Mouse (Mus musculus) neural tube, embryonic 12.5 days (tissue): Measurements from ENCODE around the gene Sel1l3. TPM values are rescaled to one million over a fixed set of nuclear protein-coding genes. Genes with fewer than 3 reads are reported as not detected.

Source experiments
- ATAC-seq: fragments of 200-750 bp; cut with Nextera tagmentation; 2 replicates; pipeline ENCODE4 v1.8.0; 2017; ENCODE audit warnings: low read depth, mild to moderate bottlenecking, moderate TSS enrichment, moderate library complexity; ENCODE audit not compliant: low FRiP score
- H3K27ac ChIP-seq: fragments of 300-500 bp; sonication (generic); 2 replicates; pipeline ENCODE4 v1.5.1; 2016
- H3K27me3 ChIP-seq: fragments of 300-500 bp; sonication (generic); replicated peaks from 2 replicates; pipeline ENCODE4 v1.6.1; 2016; ENCODE audit warnings: mild to moderate bottlenecking
- H3K36me3 ChIP-seq: fragments of 300-500 bp; sonication (generic); 2 replicates; pipeline ENCODE4 v1.6.1; 2016; ENCODE audit warnings: mild to moderate bottlenecking
- H3K4me1 ChIP-seq: fragments of 300-500 bp; sonication (generic); 2 replicates; pipeline ENCODE4 v1.6.1; 2016
- H3K4me2 ChIP-seq: fragments of 300-500 bp; sonication (generic); replicated peaks from 2 replicates; pipeline ENCODE4 v1.6.1; 2016; ENCODE audit warnings: mild to moderate bottlenecking
- H3K4me3 ChIP-seq: fragments of 300-500 bp; sonication (generic); 2 replicates; pipeline ENCODE4 v1.5.1; 2016
- H3K9ac ChIP-seq: fragments of 300-500 bp; sonication (generic); 2 replicates; pipeline ENCODE4 v1.6.1; 2016; ENCODE audit warnings: mild to moderate bottlenecking
- H3K9me3 ChIP-seq: fragments of 300-500 bp; sonication (generic); 2 replicates; pipeline ENCODE4 v1.6.1; 2016; ENCODE audit warnings: mild to moderate bottlenecking
- WGBS: fragments of 180-500 bp; shearing (Covaris S2); methylation state at CpG from one replicate; pipeline ENCODE4 v1.1.7; 2016; 5-methylcytosine and 5-hydroxymethylcytosine counted together
- polyA plus RNA-seq: library from polyadenylated mRNA; unstranded; fragments of >200 nt; fragmentation: Nextera tagmentation; extraction: Ambion mirVana; gene quantifications from 2 replicates; pipeline ENCODE4 v1.2.1, GENCODE M21; 2016

The Sel1l3 gene
- polyA plus RNA-seq, 1 experiment from 2014 or later: 5.7 TPM

DNA sequence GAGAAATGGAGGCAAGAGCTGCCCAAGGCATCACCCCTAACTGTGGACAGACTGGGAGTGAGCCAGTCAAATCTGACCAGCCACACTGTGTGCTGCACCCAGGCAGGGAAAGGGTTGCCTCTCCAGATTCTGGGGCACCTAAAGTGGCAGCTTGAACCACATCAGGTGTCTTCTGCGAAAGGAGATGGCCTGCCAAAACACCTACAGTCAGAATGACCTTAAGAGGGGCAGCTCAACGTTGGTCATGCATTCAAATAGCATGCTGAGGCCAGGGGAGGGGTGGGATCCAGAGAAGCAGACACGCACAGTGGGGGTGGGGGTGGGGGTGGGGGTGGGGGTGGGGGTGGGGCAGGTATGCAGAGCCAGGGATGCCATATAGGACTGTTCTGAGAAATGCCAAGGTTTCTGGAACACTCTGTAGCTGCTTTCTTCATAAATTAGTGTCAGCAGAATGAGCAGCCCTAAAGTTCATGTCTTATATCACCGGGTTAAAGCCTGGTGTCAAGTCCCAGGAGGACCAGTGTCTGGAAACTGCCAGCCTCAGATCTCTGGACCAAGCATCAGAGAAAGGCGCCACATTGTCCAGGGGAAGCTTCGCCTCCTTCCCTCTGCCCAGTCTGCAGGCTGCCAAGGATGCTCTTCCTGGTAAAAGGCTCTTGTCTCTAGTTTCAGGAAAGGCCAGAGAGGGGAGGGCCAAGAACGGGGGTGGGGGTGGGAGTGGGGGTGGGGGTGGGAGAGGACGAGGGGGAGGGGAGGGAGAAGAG, 65.4 kb downstream of the Sel1l3 start:
- Histone ChIP-seq H3K9me3 (0 out of 2 replicates have a peak, but pooled peaks cover 3% of the 10 kb centered on the region), H3K36me3 (no peaks in the 10 kb centered on the region), H3K4me3 (no peak overlapping the region), H3K27me3 (no peaks in the 10 kb centered on the region), H3K27ac (no peak overlapping the region), H3K4me2 (no peak overlapping the region), H3K4me1 (peaks cover 6% of the 10 kb centered on the region; the same call in 1 of the 2 replicates), H3K9ac (no peak overlapping the region)
- ATAC-seq: no peak
- 50% methylated on average over 8 of the region's 8 CpGs for WGBS

DNA sequence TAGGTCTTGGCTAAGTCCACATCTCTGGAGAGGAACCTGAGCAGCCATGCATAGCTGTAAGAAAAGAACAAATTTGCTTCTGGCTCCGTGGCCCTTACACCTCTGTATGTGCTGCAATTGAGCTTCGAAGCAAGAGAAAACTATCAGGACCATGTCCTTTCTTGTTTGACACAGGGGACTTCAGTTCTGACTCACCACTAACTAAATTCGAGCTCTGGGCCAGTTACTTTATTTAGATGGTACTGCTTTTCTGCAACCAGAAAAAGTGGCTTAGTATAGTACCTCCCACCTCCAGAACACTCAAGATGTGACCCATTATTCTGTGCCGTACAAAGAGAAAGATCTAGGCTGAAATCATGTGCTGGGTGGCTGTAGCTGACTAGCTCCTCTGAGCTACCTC, 66.3 kb downstream of the Sel1l3 start:
- Histone ChIP-seq H3K4me1 (peaks cover 6% of the 10 kb centered on the region; the same call in 1 of the 2 replicates), H3K4me2 (no peak overlapping the region), H3K27ac (no peak overlapping the region), H3K27me3 (no peaks in the 10 kb centered on the region), H3K36me3 (no peaks in the 10 kb centered on the region), H3K9me3 (0 out of 2 replicates have a peak, but pooled peaks cover 3% of the 10 kb centered on the region), H3K9ac (no peak overlapping the region), H3K4me3 (no peak overlapping the region)
- ATAC-seq: no peak
- WGBS: 89% methylated on average over 4 of the region's 4 CpGs

GRCm38 (mm10) chr5:53146684-53147061, 67.1 kb downstream of the Sel1l3 start:
- Histone ChIP-seq H3K27ac (no peak overlapping the region), H3K9ac (no peak overlapping the region), H3K4me1 (peaks cover 6% of the 10 kb centered on the region; the same call in 1 of the 2 replicates), H3K4me2 (no peak overlapping the region), H3K27me3 (no peaks in the 10 kb centered on the region), H3K4me3 (no peak overlapping the region), H3K36me3 (no peaks in the 10 kb centered on the region), H3K9me3 (0 out of 2 replicates have a peak, but pooled peaks cover 3% of the 10 kb centered on the region)
- ATAC-seq: no peak
- 79% methylated on average over 4 of the region's 4 CpGs for WGBS

DNA sequence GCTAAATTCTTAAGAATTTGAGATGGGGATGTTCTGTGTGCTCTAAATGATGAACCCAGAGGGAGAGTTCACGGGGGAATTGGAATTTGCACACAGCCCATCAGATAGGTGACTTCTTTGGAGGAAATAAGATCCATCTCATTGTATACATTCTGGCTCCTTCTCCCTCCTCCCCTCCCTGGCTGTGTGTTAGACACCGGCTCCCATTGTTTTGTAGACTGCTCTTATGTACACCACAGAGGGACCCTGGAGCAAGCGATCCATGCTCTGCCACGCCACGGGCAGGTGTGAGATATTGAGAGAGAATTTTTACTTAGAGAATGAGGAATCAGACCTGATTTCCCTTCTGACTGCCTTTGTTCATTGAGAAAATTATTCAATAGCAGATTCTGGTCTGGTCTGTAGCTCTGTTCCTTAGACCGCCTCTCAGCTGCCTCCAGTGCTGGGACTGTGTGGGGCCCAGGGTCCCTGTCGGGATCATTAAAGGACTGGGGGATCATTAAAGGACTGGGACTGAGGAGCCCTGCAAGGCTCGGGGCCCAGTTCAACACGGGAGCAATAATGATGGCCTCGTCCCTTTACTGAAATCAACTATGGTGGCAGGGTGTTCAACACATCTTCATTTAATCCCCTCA, 67.6 kb downstream of the Sel1l3 start:
- H3K27ac ChIP-seq: no peak overlapping the region
- 23% methylated on average over 10 of the region's 10 CpGs for WGBS
- H3K4me3 ChIP-seq: no peak overlapping the region
- peaks cover 6% of the 10 kb centered on the region; the same call in 1 of the 2 replicates for H3K4me1 ChIP-seq
- no peak for ATAC-seq
- H3K36me3 ChIP-seq: no peaks in the 10 kb centered on the region
- no peak overlapping the region for H3K9ac ChIP-seq
- H3K4me2 ChIP-seq: no peak overlapping the region
- 0 out of 2 replicates have a peak, but pooled peaks cover 3% of the 10 kb centered on the region for H3K9me3 ChIP-seq
- no peaks in the 10 kb centered on the region for H3K27me3 ChIP-seq

DNA sequence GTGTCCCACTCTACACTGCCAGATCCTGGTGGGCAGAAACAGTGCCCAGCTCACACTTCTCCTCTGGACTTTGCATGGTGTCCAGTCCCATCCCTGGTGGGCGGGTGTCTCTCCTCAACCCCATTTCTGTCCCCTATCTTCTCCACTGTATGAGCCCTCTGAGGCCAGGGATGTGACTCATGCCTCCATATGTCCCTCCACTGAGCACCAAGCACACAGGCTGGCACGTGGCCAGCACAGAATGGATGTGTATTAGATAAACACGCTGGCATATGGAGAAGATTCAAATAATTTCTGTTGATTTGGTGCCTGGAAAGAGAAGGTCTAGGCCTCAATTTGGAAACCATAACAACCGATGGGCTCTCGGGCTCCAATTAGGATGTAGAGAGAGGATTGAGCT, 71.1 kb downstream of the Sel1l3 start:
- H3K27ac ChIP-seq: no peak overlapping the region
- H3K27me3 ChIP-seq: no peaks in the 10 kb centered on the region
- WGBS: 89% methylated on average over 5 of the region's 5 CpGs
- ATAC-seq: no peak
- H3K9ac ChIP-seq: no peak overlapping the region
- H3K4me2 ChIP-seq: no peak overlapping the region
- 0 out of 2 replicates have a peak, but pooled peaks cover 3% of the 10 kb centered on the region for H3K9me3 ChIP-seq
- H3K4me1 ChIP-seq: peaks cover 6% of the 10 kb centered on the region; the same call in 1 of the 2 replicates
- H3K36me3 ChIP-seq: no peaks in the 10 kb centered on the region
- H3K4me3 ChIP-seq: no peak overlapping the region

- Histone ChIP-seq H3K27ac (no peak overlapping the region), H3K4me1 (no peaks in the 10 kb centered on the region), H3K9me3 (0 out of 2 replicates have a peak, but pooled peaks cover 3% of the 10 kb centered on the region), H3K4me2 (no peak overlapping the region), H3K9ac (no peak overlapping the region), H3K4me3 (no peak overlapping the region), H3K36me3 (no peaks in the 10 kb centered on the region), H3K27me3 (no peaks in the 10 kb centered on the region)
- 93% methylated on average over 8 of the region's 8 CpGs for WGBS
- no peak for ATAC-seq
Observed at GRCm38 (mm10) chr5:53140158-53140927, 73.4 kb downstream of the Sel1l3 start.

DNA sequence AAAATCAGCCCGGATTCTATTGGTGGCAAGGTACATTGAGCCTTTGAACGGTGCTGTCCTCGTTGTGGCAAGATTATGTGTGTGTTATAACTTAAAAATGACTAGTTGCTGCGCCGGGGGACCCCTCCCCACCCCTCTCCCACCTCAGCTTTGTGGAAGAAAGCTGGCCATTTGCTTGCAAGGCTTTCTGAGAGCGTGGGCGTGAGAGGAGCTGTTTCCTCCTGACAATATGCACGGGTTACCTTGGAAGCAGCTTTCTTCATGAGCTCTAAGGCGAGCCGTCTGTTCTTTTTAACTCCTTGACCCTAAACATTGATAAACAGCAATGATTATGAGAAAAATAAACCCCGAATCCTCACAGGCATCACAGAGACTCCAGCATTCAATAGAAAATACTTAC, 74.2 kb downstream of the Sel1l3 start:
- H3K9me3 ChIP-seq: no peaks in the 10 kb centered on the region
- H3K27me3 ChIP-seq: no peaks in the 10 kb centered on the region
- no peaks in the 10 kb centered on the region for H3K4me1 ChIP-seq
- no peak overlapping the region for H3K4me2 ChIP-seq
- 57% methylated on average over 11 of the region's 11 CpGs for WGBS
- no peak overlapping the region for H3K4me3 ChIP-seq
- no peak overlapping the region for H3K9ac ChIP-seq
- H3K36me3 ChIP-seq: no peaks in the 10 kb centered on the region
- no peak for ATAC-seq
- no peak overlapping the region for H3K27ac ChIP-seq

GRCm38 (mm10) chr5:53139140-53139539, 74.6 kb downstream of the Sel1l3 start:
- no peaks in the 10 kb centered on the region for H3K36me3 ChIP-seq
- no peak overlapping the region for H3K27ac ChIP-seq
- no peak overlapping the region for H3K9ac ChIP-seq
- 24% methylated on average over 4 of the region's 4 CpGs for WGBS
- H3K27me3 ChIP-seq: no peaks in the 10 kb centered on the region
- no peak overlapping the region for H3K4me2 ChIP-seq
- ATAC-seq: no peak
- no peaks in the 10 kb centered on the region for H3K4me1 ChIP-seq
- no peaks in the 10 kb centered on the region for H3K9me3 ChIP-seq
- no peak overlapping the region for H3K4me3 ChIP-seq

DNA sequence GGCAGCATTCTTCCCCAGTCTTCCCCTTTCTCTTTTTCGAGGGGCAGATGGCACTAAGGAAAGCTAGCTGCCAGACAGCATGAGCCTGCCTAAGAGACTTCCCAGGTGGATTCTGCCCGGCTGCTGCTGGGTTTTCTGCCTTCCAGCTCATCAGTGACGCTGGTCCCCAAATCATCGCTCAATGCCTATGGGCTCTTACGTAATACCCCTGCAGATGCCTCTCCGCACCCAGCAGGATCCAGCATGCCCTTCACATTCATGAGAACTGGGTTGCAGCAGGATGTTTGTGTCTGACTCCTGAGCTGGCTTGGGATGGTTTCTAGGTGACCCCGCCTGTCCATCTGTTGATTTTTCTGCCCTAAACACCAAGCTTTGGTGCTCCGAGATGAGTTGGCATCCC, 75.7 kb downstream of the Sel1l3 start:
- no peak overlapping the region for H3K4me2 ChIP-seq
- no peak for ATAC-seq
- no peaks in the 10 kb centered on the region for H3K27me3 ChIP-seq
- WGBS: 81% methylated on average over 8 of the region's 8 CpGs
- H3K4me3 ChIP-seq: no peak overlapping the region
- H3K9me3 ChIP-seq: no peaks in the 10 kb centered on the region
- H3K27ac ChIP-seq: no peak overlapping the region
- H3K36me3 ChIP-seq: no peaks in the 10 kb centered on the region
- H3K9ac ChIP-seq: no peak overlapping the region
- no peaks in the 10 kb centered on the region for H3K4me1 ChIP-seq

DNA sequence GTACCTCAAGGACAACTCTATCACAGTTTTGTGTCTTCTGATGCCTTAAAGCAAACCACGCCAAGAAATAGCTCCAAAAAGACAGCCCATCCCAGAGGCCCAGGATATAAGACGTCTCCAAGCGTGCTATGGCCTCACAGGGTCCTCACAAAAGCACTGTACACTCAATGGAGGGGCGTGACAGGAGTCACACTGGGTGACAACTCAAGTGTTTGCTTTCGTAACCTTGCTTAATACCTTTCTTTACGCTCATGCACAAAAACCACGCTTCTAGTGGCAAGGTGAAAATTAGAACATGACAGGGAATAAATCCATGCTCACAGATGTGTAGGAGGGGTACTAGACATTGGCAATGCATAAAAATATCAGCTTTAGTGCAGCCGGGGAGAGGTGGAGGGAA, 77.7 kb downstream of the Sel1l3 start:
- H3K9me3 ChIP-seq: no peaks in the 10 kb centered on the region
- H3K27me3 ChIP-seq: no peaks in the 10 kb centered on the region
- no peak overlapping the region for H3K4me3 ChIP-seq
- H3K4me2 ChIP-seq: no peak overlapping the region
- 79% methylated on average over 8 of the region's 8 CpGs for WGBS
- no peak for ATAC-seq
- H3K9ac ChIP-seq: no peak overlapping the region
- H3K27ac ChIP-seq: no peak overlapping the region
- no peaks in the 10 kb centered on the region for H3K4me1 ChIP-seq
- H3K36me3 ChIP-seq: no peaks in the 10 kb centered on the region

DNA sequence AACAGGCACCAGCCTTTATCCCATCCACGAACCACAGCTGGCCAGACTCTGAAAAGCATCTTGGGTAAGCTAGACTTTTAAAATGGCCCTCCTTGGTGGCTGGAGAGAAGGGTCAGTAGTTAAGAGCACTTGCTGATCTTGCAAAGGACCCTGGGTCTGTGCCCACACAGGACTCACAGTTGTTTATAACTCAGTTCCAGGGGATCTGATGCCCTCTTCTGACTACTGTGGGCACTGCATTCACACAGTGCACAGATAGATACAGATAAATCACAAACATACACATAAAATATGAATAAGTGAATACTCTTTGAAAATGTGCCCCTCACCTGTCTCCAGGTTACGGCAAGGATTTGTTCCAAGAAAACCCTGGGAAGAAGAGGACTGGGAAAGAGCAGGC, 79.7 kb downstream of the Sel1l3 start:
- Histone ChIP-seq H3K9ac (no peak overlapping the region), H3K27me3 (no peaks in the 10 kb centered on the region), H3K9me3 (no peaks in the 10 kb centered on the region), H3K27ac (no peak overlapping the region), H3K36me3 (no peaks in the 10 kb centered on the region), H3K4me1 (no peaks in the 10 kb centered on the region), H3K4me2 (no peak overlapping the region), H3K4me3 (no peak overlapping the region)
- WGBS: 97% methylated on average over 2 of the region's 2 CpGs
- no peak for ATAC-seq

DNA sequence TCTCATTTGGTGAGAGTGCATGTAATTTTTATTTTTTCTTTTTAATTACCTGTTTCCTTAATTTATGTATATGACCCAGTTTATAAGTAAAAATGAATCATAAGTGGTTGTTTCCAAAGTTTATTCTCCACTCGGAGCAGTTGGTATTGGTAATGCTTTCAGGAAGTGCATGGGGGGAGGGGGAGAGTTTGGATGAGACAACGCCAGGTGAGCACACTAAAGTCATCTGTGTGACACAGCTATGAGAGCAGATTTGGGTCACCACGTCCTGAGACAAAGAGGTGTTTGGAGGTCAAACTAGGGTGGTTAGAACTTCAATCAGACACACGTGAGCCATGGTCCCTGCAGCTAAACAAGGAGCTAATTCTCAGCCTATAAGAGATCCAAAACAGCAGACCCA, 89.0 kb downstream of the Sel1l3 start:
- no peak overlapping the region for H3K9ac ChIP-seq
- H3K4me3 ChIP-seq: no peak overlapping the region
- H3K27me3 ChIP-seq: no peaks in the 10 kb centered on the region
- no peak overlapping the region for H3K4me2 ChIP-seq
- no peaks in the 10 kb centered on the region for H3K36me3 ChIP-seq
- no peak overlapping the region for H3K27ac ChIP-seq
- 0 out of 2 replicates have a peak, but pooled peaks cover 7% of the 10 kb centered on the region for H3K4me1 ChIP-seq
- ATAC-seq: no peak
- no peaks in the 10 kb centered on the region for H3K9me3 ChIP-seq
- WGBS: 62% methylated on average over 4 of the region's 4 CpGs
